Mouse (Mus musculus) gastrocnemius, adult 2 months (tissue): ENCODE data around the gene Cdk5rap3. TPM values are rescaled to one million over a fixed set of nuclear protein-coding genes. Genes with fewer than 3 reads are reported as not detected.

Experiments
- DNase-seq: peaks from one replicate; pipeline ENCODE4 v3.0.0; 2022
- H3K27ac ChIP-seq: fragments of 200-600 bp; 2 replicates; pipeline ENCODE4 v1.8.1; 2022; ENCODE audit warnings: mild to moderate bottlenecking
- H3K4me3 ChIP-seq: fragments of 200-600 bp; 2 replicates; pipeline ENCODE4 v1.8.1; 2022; ENCODE audit warnings: mild to moderate bottlenecking, moderate library complexity
- CTCF ChIP-seq: fragments of 200-600 bp; IDR thresholded peaks from 2 replicates; pipeline ENCODE4 v1.8.1; 2022; ENCODE audit warnings: antibody characterized with exemption, mild to moderate bottlenecking, moderate library complexity
- intact Hi-C: fragments of 180-260 bp; cut with DNase I; formaldehyde crosslinking; loops from one replicate; pipeline ENCODE4 v1.15.1; 2025
- total RNA-seq, 2 experiments: library from RNA; stranded (reverse); gene quantifications; 2 replicates each; pipeline ENCODE4 v1.2.3; 2021

Gene Cdk5rap3
- total RNA-seq, 2 experiments from 2014 or later, result 21.5 to 24.0 TPM

GRCm38 (mm10) chr11:96929096-96929765 lies 12.9 kb upstream of the Cdk5rap3 start:
- no peak for TF ChIP-seq CTCF
- Histone ChIP-seq H3K4me3 (no peak overlapping the region), H3K27ac (no peak overlapping the region)
- intact Hi-C loops, result no loop called here
- no peak for DNase-seq

- Histone ChIP-seq H3K4me3 (no peak overlapping the region), H3K27ac (no peak overlapping the region)
- TF ChIP-seq CTCF, result no peak
- no peak for DNase-seq
- intact Hi-C loops, result no loop called here
Observed at GRCm38 (mm10) chr11:96928691-96929090, 12.4 kb upstream of the Cdk5rap3 start.

GRCm38 (mm10) chr11:96928088-96928487 lies 11.8 kb upstream of the Cdk5rap3 start, which contains the start of gene Prr15l:
Gene Prr15l, plus strand, starts transcription at chr11:96928104.
- Histone ChIP-seq H3K27ac (no peak within 1 kb of the TSS), H3K4me3 (no peak within 1 kb of the TSS)
- no peak for TF ChIP-seq CTCF
- intact Hi-C loops, result no loop called here
- DNase-seq, result no peak

GRCm38 (mm10) chr11:96926587-96926986 lies 10.3 kb upstream of the Cdk5rap3 start:
- intact Hi-C loops, result no loop called here

GRCm38 (mm10) chr11:96925469-96926148 lies 9.3 kb upstream of the Cdk5rap3 start:
- intact Hi-C loops, result no loop called here
- Histone ChIP-seq H3K27ac (no peak overlapping the region), H3K4me3 (no peak overlapping the region)
- no peak for TF ChIP-seq CTCF
- no peak for DNase-seq

More at GRCm38 (mm10) chr11:96926587-96926986, 10.3 kb upstream of the Cdk5rap3 start:
- no peak for DNase-seq
- no peak for TF ChIP-seq CTCF
- Histone ChIP-seq H3K27ac (no peak overlapping the region), H3K4me3 (no peak overlapping the region)

- H3K4me3 ChIP-seq, result no peak overlapping the region
- no peak overlapping the region for H3K27ac ChIP-seq
- no peak for DNase-seq
- intact Hi-C loops, result no loop called here
- no peak for TF ChIP-seq CTCF
Observed at GRCm38 (mm10) chr11:96924861-96925260, 8.6 kb upstream of the Cdk5rap3 start.

- intact Hi-C loops, result no loop called here
- TF ChIP-seq CTCF, result no peak
- DNase-seq, result peak; percentile 10
- Histone ChIP-seq H3K4me3 (no peak overlapping the region), H3K27ac (no peak overlapping the region)
Observed at GRCm38 (mm10) chr11:96919003-96919402, 2.7 kb upstream of the Cdk5rap3 start.

GRCm38 (mm10) chr11:96917415-96917814 lies 1.1 kb upstream of the Cdk5rap3 start:
- TF ChIP-seq CTCF, result no peak
- DNase-seq, result no peak
- Histone ChIP-seq H3K4me3 (no peak overlapping the region), H3K27ac (no peak overlapping the region)
- intact Hi-C loops, result loop anchor here (2.0 kb wide), 1 partner anchor 107 kb away; no protein-coding TSS in a partner anchor

GRCm38 (mm10) chr11:96916885-96917396 lies 645 bp upstream of the Cdk5rap3 start:
- intact Hi-C loops, result loop anchor here (1.0 to 2.0 kb wide), 2 partner anchors 46 to 108 kb away; no protein-coding TSS in a partner anchor
- Histone ChIP-seq H3K27ac (peak overlapping the region; percentile 90), H3K4me3 (peak overlapping the region; percentile 88)
- no peak for TF ChIP-seq CTCF
- no peak for DNase-seq

GRCm38 (mm10) chr11:96912682-96913081 lies 3.6 kb downstream of the Cdk5rap3 start:
- intact Hi-C loops, result no loop called here
- no peak for TF ChIP-seq CTCF
- Histone ChIP-seq H3K4me3 (no peak overlapping the region), H3K27ac (no peak overlapping the region)
- DNase-seq, result no peak

GRCm38 (mm10) chr11:96910003-96910402 lies 6.3 kb downstream of the Cdk5rap3 start:
- Histone ChIP-seq H3K27ac (no peak overlapping the region), H3K4me3 (no peak overlapping the region)
- intact Hi-C loops, result loop anchor here (1.0 kb wide), 1 partner anchor 43 kb away; no protein-coding TSS in a partner anchor
- peak; percentile 84 for DNase-seq
- peak; percentile 94; the same call in 1 of the 2 replicates for TF ChIP-seq CTCF

- H3K27ac ChIP-seq, result peak overlapping the region; percentile 98; the same call in 1 of the 2 replicates
- no peak for DNase-seq
- TF ChIP-seq CTCF, result no peak
- no peak overlapping the region for H3K4me3 ChIP-seq
- intact Hi-C loops, result loop anchor here (5.0 kb wide), 1 partner anchor 146 kb away; no protein-coding TSS in a partner anchor
Observed at GRCm38 (mm10) chr11:96908594-96908993, 7.7 kb downstream of the Cdk5rap3 start.
